Mouse (Mus musculus) layer of hippocampus, adult 8-10 months (tissue): Measurements from ENCODE around the gene Slit3. TPM values are rescaled to one million over a fixed set of nuclear protein-coding genes. Genes with fewer than 3 reads are reported as not detected.
A peak's percentile ranks its signal among the peaks of the same experiment; 100 is the strongest.

Experiments
- DNase-seq, 2 experiments: peaks; one replicate each; pipeline ENCODE4 v3.0.0; 2022; ENCODE audit warnings: low spot score in 2 of 2
- total RNA-seq, 4 experiments: library from RNA; stranded (reverse); gene quantifications; 2 replicates each; pipeline ENCODE4 v1.2.4; 2022

Slit3 gene
- total RNA-seq, 4 experiments from 2014 or later = 79.5 to 107 (median 95.7) TPM

DNA sequence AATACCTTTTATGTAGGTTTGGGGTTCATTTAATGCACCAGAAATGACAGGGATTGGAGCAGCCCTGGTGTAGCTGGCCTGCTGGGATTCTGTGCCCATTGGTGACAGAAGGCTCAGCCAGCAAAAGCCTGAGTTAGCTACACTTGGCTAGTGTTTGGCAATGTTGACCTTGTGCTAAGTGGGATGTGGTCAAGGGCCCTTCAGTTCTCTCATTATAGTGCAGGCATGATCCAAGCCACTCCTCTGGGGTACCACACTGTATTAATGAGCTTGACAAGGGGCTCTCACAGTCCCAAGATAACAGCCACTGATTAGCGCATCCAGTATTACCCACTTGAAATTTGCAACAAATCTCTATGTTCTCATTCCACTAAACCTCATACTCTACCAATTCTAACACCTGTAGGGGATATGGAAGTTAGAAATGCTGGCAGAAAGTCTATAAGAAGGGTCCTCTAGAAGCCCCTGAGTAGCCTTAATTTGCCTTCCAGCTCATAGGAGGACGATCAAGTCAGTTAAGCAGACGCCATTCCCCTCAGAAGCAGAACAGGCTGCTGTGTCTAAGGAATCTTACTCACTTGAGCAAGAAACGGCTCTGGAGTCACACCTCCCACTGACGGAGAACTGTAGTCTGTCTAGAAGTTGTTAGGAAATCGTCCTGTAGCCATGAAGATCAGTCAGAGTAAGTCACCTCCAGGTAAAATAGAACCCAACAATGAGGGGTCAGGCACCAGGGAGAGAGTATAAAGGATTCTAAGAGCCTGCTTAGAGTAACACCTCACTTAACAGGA lies 448.3 kb downstream of the Slit3 start:
- no peak for DNase-seq

DNA sequence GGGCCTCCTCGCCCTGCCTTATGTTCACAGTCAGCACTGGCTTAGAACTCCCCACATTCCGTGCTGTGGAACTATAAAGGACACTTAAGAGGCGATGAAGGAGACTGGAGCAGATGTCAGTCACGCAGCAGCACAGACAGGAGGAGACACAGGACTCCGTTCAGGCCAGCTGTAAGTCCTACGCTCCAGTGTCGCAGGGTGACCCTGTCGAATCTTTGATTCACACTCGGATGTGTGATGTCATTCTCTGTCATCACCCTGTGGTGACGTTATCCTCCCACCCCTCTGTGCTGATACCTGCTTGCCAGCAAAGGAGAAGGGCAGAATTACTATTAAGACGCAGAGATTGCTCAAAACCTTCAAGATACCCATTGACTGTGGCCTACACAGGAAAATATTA lies 448.9 kb downstream of the Slit3 start:
- no peak for DNase-seq

DNA sequence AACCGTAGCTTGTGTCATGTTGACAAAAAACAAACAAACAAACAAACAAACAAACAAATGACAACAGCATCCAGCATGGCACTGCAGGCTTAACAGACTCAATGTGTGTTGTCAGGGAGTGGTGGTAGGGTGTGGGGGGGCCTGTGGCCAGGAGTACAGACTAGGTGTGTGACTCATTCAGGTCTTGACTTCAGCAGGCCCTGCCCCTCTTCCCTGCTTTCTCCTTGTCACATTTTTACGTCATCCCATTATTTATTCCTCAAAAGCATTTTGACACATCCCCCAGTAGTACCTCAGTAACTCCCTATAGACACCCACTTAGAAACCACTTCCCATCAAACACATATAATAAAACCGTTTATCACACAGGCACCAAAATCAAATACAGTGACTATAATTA lies 450.9 kb downstream of the Slit3 start:
- no peak for DNase-seq

DNA sequence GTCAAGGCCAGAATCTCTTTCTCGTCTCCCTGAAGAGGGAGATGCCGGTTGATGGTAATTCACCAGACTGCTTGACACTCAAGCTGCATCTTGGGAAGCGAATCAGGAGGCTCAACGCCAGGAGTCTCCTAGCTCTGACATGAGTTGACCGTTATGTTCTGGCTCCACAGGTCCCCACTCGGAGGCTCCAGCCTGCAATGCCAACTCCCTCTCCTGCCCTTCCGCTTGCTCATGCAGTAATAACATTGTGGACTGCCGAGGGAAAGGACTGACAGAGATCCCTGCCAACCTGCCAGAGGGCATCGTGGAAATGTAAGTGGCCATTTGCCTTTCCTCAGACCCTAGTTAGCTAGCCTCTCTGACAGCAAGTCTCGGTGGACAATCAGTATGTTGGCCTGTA lies 457.8 kb downstream of the Slit3 start:
- no peak for DNase-seq

DNA sequence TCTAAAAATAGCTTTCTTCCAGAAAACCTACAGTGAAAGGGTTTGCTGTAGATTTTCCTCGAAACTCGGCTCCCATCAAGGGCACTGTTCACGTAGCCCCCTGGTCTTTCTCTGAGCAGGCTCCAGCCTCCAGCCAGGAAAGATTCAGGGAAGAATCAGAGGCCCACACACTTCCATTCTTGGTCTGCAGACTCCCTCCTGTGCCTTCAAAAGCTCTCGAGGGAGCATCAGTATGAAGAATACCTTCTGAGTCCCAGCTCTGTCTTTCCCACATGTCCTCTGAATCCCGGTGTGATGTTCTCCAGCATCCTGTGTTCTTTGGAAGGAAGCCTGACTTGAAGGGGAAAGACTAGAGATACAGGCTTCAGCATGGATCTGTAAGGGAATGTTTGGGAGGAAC lies 461.6 kb downstream of the Slit3 start:
- DNase-seq = no peak

DNA sequence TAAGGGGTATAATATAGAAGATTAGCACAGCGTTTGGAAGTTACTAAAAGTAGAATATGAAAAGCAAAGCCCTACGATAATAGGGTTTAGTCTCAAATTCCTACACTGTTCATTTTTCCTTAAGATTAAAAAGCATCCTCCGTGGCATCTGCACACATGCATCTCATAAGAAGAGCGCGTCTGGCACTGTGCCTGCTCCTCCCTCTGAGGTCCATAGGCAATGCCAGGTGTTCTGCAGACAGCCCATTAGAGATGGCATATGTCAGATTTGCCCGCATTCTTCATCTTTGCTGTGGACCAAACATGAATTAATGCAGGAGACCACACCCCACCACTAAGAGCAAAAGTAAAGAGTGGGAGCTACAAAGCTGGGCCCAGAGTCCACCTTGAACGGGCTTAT lies 462.6 kb downstream of the Slit3 start:
- DNase-seq = no peak

DNA sequence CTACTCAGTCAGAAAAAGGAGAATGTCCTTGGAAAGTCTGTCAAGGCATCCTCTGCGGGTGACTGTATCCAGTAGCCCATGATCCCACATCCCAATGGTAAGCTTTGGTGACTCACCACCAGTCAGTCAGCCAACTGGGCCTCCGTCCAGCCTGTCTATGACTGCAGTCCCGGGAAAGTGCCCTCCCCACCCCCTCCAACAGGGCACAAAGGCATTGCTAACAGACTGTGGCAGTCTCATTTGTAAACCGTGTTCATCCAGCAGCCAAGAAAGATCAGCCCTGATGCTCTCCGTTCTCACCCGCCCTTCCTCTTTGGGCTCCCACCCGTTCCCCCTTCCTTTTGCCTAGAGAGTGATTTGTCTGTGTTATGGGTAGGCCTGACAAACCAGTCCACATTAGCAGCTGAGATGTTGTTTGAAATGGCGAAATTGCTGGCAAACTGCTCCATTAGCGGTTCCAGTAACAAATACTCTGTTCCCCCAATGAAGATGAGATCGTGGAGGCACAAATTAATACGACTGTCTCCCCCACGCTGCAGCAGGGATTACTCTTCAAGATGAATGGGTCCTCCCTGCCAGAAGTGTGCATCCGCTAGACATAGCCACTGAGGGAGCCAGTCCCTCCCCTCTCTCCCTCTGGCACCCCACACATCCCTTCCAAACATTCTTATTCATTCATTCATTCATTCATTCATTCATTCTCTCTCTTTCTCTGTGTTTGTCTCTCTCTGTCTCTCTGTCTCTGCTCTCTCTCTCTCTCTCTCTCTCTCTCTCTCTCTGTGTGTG lies 466.3 kb downstream of the Slit3 start:
- DNase-seq = peak; percentile 83 to 85

DNA sequence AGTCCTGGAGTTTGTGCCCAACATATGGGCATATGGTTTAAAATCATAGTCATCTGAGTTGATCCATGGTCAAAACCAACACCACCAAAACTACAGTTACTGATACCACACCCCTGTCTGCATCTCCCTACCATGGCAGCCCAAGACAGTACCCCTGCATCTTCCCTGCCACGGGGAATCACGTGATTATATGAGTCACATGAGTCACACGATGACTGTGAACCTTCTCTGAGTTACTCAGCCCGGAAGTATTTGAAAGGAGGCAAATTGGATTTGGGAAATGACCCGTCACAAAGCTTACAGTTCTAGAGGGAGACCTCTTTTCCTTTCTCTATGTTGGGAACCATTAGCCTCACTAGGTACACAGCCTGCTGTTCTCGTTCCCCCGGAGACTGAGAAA lies 468.9 kb downstream of the Slit3 start:
- no peak for DNase-seq

DNA sequence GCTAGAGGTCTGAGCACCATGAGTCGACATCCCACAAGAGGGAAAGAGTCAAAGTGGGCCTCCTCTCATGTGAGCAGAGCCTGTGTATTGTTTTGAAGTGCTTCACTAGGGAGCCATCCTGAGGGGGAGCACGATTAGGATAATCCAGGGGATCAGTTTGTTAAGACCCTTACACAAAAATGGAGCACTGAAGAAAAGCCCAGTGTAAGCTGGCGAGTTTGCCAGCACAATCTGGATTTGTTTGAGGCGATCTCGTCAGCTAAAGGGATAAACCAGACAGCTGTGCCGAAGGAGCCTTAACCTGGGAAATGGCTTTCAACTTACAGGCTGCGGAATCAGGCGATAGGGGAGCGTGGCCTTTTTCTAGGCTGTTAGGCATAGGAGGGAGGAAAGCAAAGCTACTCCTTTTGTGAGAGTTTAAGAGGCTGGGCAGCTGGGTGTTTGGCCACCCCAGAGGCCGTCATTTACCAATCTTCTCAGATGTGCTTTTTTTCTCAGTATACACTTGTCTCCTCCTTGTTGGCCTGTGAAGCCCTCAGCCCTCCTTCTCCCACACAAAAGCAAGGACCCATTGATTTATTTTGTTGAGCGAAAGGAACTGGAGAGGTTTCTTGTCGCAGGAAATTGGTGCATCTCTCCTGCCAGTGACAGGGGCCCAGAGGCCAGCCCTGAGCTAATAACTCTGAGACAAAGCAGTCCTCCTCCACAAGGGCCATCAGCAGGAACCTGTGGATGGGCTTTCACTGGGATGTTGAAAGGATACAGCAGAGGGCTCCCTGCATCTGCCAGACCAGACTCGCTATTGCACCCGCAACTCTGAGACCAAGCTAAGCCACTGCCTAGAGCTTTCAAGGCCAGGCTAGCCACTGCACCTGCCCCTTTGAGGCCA lies 472.4 kb downstream of the Slit3 start:
- DNase-seq = no peak

DNA sequence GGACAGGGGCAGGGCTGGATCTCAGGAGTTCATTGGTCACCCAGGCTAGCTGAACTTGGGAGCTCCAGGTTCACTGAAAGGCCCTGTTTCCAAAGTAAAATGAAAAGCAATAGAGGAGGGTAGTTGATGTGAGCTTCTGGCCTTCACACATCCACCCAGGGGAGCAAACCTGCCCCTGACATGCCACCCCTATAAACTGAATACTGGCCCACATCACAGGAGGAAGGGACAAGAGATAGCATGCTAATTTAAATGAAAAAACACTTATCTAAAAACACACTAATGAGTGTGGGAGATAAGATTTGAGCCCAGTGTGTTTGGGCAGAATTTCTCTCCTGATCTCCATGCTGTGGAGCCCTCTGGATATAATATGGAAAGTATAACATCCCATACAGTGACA lies 475.0 kb downstream of the Slit3 start:
- DNase-seq = no peak

DNA sequence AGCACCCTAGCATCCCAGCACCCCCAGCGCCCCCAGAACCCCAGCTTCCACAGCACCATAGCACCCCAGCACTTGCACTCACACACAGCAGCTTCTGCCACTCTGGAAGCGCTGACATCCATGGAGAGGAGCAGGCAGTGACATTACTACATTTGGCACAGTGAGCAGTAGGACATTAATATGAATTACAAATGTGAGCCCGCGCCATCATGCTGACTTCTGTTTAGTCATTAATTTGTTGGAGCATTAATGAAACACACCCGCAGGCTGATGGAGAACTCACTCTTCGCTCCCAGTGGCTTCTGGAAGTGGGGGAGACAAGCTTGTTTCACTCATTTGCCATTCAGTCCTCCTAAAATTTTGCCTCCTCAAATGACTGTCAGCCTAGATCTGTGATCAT lies 476.9 kb downstream of the Slit3 start:
- DNase-seq = peak in 1 of 2 experiments; percentile 39

DNA sequence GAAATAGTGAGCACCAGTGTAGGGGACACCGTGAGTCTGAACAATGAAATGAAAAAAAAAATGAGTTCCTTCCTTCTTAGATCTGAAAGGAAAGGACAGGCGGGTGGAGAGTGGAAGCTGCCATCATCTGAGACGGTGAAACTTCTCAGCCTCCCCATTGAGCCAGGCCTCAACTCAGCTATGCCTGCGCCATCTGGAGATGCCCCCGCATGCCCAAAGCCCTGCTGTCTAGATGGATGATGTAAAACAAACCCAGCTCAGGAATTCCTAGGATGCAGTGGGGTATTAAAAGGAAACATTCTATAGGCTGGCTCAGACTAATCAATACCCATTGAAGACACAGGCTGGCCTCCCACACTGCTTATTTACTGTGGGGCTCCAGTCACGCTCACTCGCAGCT lies 477.7 kb downstream of the Slit3 start:
- peak; percentile 50 to 62 for DNase-seq

DNA sequence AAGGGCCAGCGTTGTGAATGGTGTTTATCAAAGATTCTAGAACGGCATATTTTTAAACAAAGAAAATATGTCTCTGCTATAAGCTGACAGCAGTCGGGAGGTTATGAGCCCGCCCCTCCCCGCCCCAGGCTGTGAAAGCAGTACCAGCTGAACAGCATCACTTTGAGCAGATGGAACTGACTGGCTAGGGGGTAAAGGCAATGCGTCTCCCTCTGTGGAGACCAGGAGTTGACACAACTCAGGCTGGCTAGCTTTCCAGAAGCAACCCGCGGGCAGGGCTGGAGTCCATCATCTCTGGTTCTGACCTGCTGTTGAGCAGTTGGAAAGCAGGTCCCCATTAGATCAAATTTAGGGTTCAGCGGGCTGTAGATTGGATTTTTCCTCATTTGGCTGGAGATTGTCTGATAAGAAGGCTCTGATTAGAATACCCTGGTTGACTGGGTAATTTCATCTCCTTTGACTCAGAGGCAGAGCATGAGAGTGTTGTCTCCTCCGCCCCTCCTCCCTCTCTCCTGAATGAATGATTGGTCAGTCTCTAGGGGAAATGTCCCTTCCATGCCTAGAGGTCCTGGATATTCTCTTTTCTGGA lies 480.7 kb downstream of the Slit3 start:
- DNase-seq = no peak

DNA sequence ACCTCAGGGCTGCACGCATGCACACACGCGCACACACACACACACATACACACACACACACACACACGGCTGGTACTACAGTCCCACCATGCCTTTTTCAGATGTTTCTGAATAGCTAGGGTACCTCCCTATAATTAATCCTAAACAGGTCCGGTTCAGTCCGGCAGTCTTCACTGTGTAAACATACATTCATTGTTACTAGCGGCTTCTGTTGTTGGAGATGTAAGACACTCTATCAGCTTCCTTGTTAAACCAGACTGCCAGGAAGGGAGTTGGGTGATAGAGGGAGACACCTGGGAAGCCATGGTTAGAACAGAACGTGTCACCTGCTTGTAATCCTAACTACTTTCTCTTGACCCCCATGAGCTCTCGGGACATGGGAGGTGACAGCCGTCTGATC lies 481.6 kb downstream of the Slit3 start:
- no peak for DNase-seq

DNA sequence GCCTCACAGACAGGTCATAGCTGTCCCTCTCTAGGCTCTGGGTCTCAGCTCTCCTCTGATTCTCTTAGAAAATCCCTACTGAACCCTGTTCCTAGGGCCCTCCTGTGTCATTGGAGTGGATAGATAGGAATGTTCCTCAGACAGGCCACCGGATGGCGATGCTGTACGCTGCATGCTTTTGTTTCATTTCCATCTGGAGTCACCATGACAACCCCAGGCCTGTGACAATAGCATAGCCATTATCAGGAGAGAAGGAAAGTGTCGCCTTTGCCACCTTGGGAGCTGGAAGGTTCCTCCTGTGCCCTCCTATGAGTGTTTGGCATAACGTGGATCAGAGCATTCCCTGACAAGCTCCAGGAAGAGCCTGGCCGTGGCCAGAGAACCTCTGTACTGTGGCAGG lies 482.9 kb downstream of the Slit3 start:
- DNase-seq = no peak

DNA sequence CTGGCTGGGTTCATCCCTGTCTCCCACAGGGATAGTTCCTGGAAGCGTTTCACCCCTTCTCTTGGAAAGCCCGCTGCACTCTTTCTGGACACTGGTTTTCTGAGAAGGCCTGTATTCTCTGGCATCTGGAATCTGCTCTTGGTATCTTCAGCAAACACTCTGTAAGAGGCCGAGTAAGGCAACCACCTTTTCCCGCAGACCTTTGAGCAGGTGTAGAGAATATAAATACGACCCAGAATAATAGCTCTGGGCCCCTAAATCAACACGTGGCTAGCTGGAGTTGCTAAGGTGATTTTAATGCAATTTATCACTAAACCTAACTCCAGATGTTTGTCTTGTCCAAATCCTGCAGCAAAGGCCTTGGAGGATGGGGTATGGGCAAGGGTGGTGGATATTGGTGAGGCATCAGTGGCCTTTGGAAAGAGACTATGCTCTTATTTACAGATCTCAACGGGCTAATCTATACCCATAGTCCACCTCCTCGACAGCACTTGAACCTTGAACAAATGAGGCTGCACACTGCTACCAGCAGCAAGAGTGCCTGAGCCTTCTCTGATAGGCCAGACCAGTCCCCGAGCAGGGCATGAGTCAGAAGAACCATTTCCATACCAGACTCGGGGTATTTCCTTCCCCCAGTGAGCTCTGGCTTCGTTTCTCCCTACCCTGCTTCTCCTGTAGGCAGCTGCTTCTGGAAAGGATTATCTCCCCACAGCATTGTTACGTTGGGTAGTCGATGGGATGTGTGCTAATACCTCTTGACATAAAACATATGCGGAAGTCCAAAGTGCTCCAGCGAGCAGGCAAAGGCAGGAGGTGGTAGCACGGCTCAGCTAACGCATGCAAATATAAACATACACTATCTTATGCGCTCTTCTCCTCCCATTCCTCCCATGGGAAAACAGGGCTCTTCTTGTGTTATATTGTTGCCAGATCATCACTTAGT lies 484.1 kb downstream of the Slit3 start:
- DNase-seq = no peak

DNA sequence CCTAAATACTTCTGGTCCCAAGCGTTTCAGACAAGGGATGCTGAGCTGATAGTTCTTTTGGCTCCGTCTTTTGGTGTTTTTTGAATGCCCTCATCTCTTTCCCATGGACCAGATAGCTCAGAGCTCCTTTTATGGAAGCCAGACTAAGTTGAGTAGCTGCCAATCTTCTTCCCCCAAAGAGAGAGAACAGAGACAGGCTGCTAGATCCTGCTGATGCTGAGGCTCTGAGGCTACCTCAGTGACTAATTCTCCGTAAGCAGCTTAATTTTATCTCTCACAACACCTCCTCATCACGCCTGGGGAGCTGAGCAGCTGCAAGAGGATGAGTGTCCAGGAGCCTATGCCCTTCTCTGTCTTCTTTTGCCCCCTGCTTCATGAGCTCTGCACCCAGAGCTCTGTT lies 486.2 kb downstream of the Slit3 start:
- peak; percentile 53 to 61 for DNase-seq

DNA sequence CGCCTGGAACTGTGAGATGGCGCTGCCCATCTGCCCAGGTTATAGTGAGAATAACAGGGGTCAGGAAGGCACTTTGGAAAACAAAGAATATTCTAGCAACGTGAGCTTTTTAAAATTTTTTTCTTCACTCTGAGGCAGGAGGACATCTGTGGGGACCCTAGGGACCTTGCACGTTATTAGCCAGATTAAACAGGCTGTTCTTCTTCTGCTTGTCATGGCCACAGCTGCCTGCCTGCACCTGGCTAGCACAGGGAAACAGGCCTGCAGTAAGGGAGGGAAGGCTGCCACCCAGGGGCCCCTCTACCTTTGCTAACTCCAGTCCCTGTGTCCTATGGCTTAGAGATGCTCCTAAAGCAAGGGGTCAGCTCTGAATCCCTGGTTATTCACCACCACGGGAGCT lies 487.8 kb downstream of the Slit3 start:
- DNase-seq = no peak

DNA sequence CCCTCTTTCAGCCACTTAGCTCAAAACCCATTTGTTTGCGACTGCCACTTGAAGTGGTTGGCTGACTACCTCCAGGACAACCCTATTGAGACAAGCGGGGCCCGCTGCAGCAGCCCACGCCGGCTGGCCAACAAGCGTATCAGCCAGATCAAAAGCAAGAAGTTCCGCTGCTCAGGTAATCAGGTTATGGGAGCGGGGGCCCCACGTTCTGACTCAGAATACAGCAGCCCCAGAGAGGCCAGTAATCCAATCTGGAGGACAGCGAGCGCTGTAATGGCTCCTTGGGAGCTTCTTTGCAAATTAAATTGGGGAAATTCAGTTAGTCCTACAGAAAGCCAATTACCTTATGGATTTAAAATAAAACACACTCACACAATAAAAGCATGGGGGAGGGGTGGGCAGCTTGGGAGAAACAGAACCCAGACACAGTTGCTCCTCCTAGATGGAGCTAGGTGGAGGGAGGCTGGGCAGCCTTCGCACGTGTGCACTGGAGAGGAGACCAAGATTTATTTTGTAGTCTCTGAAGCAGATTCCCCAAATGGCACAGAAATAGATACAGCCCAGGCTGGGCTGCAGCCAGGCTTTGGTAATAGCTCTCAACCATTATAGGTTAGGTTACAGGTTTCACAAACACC lies 491.4 kb downstream of the Slit3 start:
- no peak for DNase-seq

DNA sequence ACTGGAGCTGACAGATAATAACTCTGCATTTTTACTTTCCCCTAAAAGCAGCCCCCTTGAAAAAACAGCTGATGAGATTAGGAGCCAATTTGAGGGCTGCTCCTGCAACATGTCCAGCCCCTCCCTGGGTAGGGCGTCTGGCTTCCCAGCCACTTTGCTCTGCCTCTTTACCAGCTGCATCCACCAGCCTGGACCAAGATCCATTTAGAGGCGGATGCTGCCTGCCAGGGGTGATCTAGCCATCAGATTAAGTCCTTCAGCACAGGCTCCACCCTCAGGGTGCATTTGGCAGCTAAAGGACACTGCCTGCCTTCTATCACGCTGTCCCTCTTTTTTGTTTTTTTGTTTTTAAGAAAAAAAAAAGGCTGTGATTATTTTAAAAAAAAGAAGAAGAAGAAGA lies 493.5 kb downstream of the Slit3 start:
- DNase-seq = no peak
